Mouse (Mus musculus) fibroblast of lung, adult 2 months (primary cell): ENCODE measurements around the gene Pex11b.
A peak's percentile ranks its signal among the peaks of the same experiment; 100 is the strongest.
"Not testable (repeated sequence)": the region's sequence is repeated elsewhere in the genome, so short reads cannot be mapped to it uniquely, and the experiment has no call there.

Experiments used
- DNase-seq: peaks from one replicate; pipeline ENCODE4 v3.0.0-alpha.2; 2011; ENCODE audit warnings: low read depth

The Pex11b gene

GRCm38 (mm10) chr3:96634928-96635879 lies at the start of gene Pex11b, which contains the start of gene Gm42957:
Gene Pex11b, plus strand, starts transcription at chr3:96635376.
Gene Gm42957, plus strand, starts transcription at chr3:96635474.
- peak; percentile 57 for DNase-seq

- no peak for DNase-seq
Observed at GRCm38 (mm10) chr3:96590657-96591056, 44.5 kb upstream of the Pex11b start.

- no peak for DNase-seq
Observed at GRCm38 (mm10) chr3:96593374-96593773, 41.8 kb upstream of the Pex11b start.

- peak; percentile 90 for DNase-seq
Observed at GRCm38 (mm10) chr3:96593790-96594560, 41.2 kb upstream of the Pex11b start, which contains the start of gene Polr3gl. Gene Polr3gl, minus strand, starts transcription at chr3:96594181.

- DNase-seq: no peak
Observed at GRCm38 (mm10) chr3:96594851-96595250, 40.3 kb upstream of the Pex11b start.

GRCm38 (mm10) chr3:96595661-96596060 lies 39.5 kb upstream of the Pex11b start:
- DNase-seq: no peak

GRCm38 (mm10) chr3:96596228-96596707 lies 38.9 kb upstream of the Pex11b start, which contains the start of gene Ankrd34a:
Gene Ankrd34a, plus strand, starts transcription at chr3:96596636.
- DNase-seq: no peak

- no peak for DNase-seq
Observed at GRCm38 (mm10) chr3:96596855-96597254, 38.3 kb upstream of the Pex11b start.

- DNase-seq: no peak
Observed at GRCm38 (mm10) chr3:96597435-96597891, 37.7 kb upstream of the Pex11b start.

GRCm38 (mm10) chr3:96598156-96599068 lies 36.8 kb upstream of the Pex11b start:
- no peak for DNase-seq

GRCm38 (mm10) chr3:96599069-96599393 lies 36.1 kb upstream of the Pex11b start:
- no peak for DNase-seq

- no peak for DNase-seq
Observed at GRCm38 (mm10) chr3:96599411-96599810, 35.8 kb upstream of the Pex11b start.

GRCm38 (mm10) chr3:96600639-96601250 lies 34.4 kb upstream of the Pex11b start, which contains the start of gene Lix1l:
Gene Lix1l, plus strand, starts transcription at chr3:96601149.
- peak; percentile 95 for DNase-seq

GRCm38 (mm10) chr3:96601251-96601787 lies 33.9 kb upstream of the Pex11b start:
- no peak for DNase-seq

- DNase-seq: no peak
Observed at GRCm38 (mm10) chr3:96601941-96602703, 33.1 kb upstream of the Pex11b start.

GRCm38 (mm10) chr3:96602704-96603084 lies 32.5 kb upstream of the Pex11b start:
- no peak for DNase-seq

GRCm38 (mm10) chr3:96603311-96603710 lies 31.9 kb upstream of the Pex11b start:
- DNase-seq: peak; percentile 69

- DNase-seq: not testable (repeated sequence)
Observed at GRCm38 (mm10) chr3:96606007-96606406, 29.2 kb upstream of the Pex11b start.

- DNase-seq: no peak
Observed at GRCm38 (mm10) chr3:96606618-96607017, 28.6 kb upstream of the Pex11b start.

- no peak for DNase-seq
Observed at GRCm38 (mm10) chr3:96617941-96618340, 17.2 kb upstream of the Pex11b start.
